Mouse (Mus musculus) left cerebral cortex, postnatal 10 days (tissue): Measurements from ENCODE around the gene Morn3. TPM values are rescaled to one million over a fixed set of nuclear protein-coding genes. Genes with fewer than 3 reads are reported as not detected.
A peak's percentile ranks its signal among the peaks of the same experiment; 100 is the strongest.
"Not testable (repeated sequence)": the region's sequence is repeated elsewhere in the genome, so short reads cannot be mapped to it uniquely, and the experiment has no call there.

Experiments
- DNase-seq, 2 experiments: peaks; one replicate each; pipeline ENCODE4 v3.0.0; 2021 to 2022; ENCODE audit warnings: low spot score in 2 of 2, mixed read lengths in 1 of 2; ENCODE audit errors: extremely low spot score in 1 of 2
- intact Hi-C: fragments of 180-260 bp; cut with DNase I; formaldehyde crosslinking; loops from one replicate; pipeline ENCODE4 v1.15.1; 2025
- total RNA-seq, 2 experiments: library from RNA; stranded (reverse); gene quantifications; 2 replicates each; pipeline ENCODE4 v1.2.3; 2021

Gene Morn3
- total RNA-seq, 2 experiments from 2014 or later, result not detected

DNA sequence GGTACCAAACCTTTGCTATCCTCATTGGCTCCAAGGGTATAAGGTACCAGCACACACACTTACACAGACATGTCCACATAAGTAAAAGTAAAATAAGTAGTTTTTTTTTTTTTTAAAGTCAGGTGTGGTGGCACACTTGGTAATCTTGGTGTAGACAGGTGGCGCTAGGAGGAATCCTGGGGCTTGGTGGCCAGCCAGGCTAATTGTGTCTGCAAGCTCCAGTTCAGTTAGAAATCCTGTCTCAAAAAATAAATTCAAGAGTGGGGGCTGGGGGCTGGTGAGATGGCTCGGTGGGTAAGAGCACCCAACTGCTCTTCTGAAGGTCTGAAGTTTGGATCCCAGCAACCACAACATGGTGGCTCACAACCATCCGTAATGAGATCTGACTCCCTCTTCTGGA, 16.3 kb upstream of the Morn3 start:
- intact Hi-C loops, result loop anchor here (5.0 kb wide), 1 partner anchor 69 kb away; the partner anchor contains the start of gene Rhof
- no peak for DNase-seq

DNA sequence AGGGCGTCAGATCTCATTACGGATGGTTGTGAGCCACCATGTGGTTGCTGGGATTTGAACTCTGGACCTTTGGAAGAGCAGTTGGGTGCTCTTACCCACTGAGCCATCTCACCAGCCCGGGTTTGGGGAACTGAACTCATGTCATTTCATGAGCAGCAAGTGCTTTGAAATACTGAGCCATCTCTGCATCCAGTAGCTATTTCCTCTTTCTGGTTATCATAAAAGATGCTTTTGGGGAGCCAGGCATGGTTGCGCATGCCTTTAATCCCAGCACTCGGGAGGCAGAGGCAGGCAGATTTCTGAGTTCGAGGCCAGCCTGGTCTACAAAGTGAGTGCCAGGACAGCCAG, 14.6 kb upstream of the Morn3 start:
- intact Hi-C loops, result loop anchor here (5.0 kb wide), 1 partner anchor 71 kb away; the partner anchor contains the start of gene Rhof
- not testable (repeated sequence) for DNase-seq

DNA sequence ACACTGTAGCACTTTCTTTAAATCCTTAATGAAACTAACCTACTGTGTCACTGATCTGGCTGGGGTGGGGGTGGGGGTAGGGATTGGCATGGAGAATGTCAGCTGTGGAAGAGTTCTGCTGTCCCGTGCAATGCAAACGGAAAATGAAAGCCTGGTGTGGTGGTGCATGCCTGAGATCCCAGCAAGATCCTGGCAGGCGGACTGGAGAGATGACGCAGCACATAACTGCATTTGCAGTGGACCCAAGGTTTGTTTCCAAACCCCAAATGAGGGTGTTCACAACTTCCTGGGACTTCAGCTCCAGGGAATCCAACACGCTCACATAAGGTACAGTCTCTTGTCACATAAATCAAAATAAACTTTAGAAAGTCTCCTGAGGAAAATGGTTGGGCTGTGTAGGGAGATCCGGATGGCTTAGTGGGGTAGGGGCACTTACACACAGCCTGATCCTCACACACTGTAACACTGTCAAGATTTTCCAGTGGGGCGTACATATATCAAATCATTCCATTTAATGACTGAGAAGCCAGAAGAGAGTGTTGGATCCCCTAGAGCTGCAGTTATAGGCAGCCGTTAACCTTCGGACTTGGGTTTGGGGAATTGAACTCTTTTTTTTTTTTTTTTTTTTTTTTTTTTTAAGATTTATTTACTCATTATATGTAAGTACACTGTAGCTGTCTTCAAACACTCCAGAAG, 14.0 kb upstream of the Morn3 start:
- intact Hi-C loops, result loop anchor here (5.0 kb wide), 1 partner anchor 71 kb away; the partner anchor contains the start of gene Rhof
- no peak for DNase-seq

- no peak for DNase-seq
- intact Hi-C loops, result loop anchor here (5.0 kb wide), 1 partner anchor 72 kb away; the partner anchor contains the start of gene Rhof
Measured at GRCm38 (mm10) chr5:123059757-123060520, 13.1 kb upstream of the Morn3 start.

GRCm38 (mm10) chr5:123058251-123059102, 11.7 kb upstream of the Morn3 start:
- no peak for DNase-seq
- intact Hi-C loops, result no loop called here

DNA sequence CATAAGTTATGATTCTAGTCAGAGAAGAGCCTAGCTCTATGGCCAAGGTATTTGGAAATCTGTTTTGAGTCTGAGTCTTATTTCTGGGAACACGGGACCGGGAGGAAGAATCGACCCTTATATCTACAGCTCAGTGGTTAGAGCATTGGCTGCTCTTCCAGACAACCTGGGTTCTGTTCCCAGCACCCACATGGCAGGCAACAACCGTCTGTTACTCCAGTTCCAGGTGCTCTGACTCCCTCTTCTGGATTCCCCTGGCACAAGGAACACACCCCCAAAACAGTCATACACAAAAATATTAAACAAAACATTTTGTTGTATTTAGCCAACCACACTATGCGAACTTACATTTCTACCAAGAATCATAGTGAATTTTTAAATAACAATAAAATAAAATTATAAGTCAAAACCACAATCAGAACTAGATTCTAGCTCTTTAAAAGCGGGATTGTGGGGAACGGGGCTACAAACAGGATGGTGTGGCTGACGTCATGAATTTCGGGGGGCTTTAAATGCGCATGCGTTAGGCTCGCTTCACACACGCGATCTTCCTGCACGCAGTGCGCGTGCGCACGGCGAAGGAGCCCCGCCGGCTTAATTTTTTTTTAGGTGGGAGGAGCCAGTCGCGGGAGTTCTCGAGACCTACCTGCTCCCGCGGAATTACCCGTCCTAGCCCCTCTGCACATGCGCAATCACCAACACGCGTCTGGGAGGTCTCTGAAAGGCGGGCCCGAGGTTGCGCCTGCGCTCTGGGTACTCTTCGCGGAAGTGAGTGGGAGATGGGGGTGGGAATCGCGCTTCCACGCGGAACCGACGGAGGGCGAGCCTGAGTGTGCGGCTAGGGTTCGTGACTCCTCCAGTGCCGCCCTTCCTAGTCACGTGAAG, 10.8 kb upstream of the Morn3 start:
- intact Hi-C loops, result no loop called here
- DNase-seq, result peak; percentile 99 to 100

DNA sequence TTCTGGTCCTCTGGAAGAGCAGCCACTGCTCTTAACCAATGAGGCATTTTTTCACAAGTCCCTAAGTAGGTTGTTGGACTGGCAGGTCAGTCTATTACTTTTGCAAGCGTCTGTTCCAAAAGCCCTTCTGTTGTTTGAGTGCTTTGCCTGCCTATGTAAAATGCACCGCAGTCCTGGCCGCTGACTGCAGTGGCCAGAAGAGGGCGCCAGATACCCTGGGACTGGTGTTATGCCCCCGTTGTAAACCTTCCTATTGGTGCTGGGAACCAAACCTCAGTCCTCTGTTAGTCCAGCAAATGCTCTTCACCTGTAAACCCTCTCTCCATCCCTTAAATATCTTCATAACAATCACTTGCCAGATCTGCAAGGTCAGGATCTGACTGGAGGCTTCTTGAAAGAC, 4.9 kb upstream of the Morn3 start:
- DNase-seq, result no peak
- intact Hi-C loops, result no loop called here

DNA sequence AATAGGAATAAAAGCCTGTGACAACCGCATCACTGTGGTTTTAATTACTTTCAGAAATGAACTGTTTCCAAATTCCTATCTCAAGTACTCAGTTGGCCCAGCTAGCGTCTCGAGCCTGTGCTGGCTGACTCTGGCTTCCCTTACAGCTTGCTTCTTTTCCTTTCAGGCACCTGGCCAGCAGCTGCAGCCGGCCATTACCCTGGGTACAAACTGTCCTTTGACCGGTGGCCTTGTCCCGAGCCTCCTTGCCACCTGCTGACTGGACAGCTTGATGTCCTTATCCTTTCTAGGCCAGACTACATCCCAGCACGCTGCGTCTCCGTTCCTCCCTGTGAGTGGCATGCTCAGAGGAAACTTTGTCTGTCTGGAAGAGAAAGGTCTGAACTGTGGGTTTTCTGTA, 4.1 kb upstream of the Morn3 start:
- intact Hi-C loops, result no loop called here
- DNase-seq, result peak in 1 of 2 experiments; percentile 62

DNA sequence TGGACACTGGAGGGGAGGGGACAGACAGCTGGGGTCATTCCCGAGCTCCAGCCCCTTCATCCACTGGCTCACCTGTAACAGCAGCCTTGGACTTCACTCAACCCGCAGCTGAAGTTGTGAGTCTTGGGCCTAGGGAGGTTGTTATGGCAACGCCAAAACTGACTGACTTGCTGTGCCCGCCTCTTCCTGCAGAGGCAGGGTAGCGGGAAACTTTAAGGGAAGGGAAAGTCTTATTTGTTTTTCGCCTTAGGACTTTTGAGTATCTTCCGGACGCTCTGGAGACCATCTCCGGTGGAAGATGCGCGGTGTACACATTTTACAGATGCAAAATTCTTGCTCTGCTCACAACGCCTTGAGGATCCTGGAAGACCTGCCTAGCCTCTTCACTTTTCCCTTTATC, 2.5 kb upstream of the Morn3 start:
- intact Hi-C loops, result loop anchor here (5.0 kb wide), 2 partner anchors 37 to 82 kb away; no protein-coding TSS in a partner anchor
- peak in 1 of 2 experiments; percentile 55 for DNase-seq

- DNase-seq, result peak in 1 of 2 experiments; percentile 80
- intact Hi-C loops, result loop anchor here (5.0 kb wide), 2 partner anchors 33 to 78 kb away; no protein-coding TSS in a partner anchor
Measured at GRCm38 (mm10) chr5:123045561-123046295, 1.1 kb downstream of the Morn3 start.

DNA sequence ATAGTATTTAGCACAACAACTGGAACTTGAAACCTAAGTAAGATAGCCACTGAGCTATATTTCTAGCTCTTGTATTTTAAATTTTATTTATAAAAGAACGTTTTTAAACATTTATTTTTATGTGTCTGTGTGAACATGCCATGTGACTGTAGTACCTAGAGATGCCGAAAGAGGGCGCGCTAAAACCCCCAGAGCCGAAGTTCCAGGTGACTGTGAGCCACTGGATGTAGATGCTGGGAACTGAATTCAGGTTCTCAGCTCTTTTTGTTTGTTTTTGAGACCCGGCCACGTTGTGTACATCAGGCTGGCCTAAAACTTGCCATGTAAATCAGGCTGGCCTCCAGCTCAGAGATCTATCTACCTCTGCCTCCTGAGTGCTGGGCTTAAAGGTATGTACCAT, 3.0 kb downstream of the Morn3 start:
- DNase-seq, result no peak

DNA sequence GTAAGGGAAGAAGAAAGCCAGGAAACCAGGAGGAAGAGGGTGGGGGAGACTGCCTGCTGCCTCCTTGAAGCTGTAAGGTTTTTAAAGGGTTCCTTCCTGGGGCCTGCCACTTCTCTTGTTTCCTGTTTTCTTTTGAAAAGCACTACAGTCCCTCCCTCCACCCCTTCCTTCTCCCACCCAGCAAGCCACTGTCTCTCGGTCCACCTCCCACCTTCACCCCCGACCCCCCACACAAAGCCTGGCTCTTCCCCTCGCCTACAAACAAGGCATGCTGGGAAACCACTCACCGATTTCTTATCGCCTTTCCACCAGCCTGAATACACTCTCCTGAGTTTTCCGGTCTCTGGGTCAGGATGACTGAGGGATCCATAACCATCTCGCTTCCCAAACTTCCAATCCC, 6.0 kb downstream of the Morn3 start:
- no peak for DNase-seq
- intact Hi-C loops, result no loop called here

More for the DNA sequence above, 3.0 kb downstream of the Morn3 start:
- intact Hi-C loops, result no loop called here

GRCm38 (mm10) chr5:123039120-123039752, 7.6 kb downstream of the Morn3 start:
- peak in 1 of 2 experiments; percentile 76 for DNase-seq
- intact Hi-C loops, result no loop called here

GRCm38 (mm10) chr5:123038115-123038514, 8.7 kb downstream of the Morn3 start:
- no peak for DNase-seq
- intact Hi-C loops, result no loop called here

GRCm38 (mm10) chr5:123035564-123035963, 11.3 kb downstream of the Morn3 start:
- DNase-seq, result peak in 1 of 2 experiments; percentile 65
- intact Hi-C loops, result no loop called here

GRCm38 (mm10) chr5:123035089-123035488, 11.7 kb downstream of the Morn3 start:
- intact Hi-C loops, result no loop called here
- no peak for DNase-seq

GRCm38 (mm10) chr5:123033646-123034160, 13.1 kb downstream of the Morn3 start:
- intact Hi-C loops, result no loop called here

More at GRCm38 (mm10) chr5:123033646-123034160, 13.1 kb downstream of the Morn3 start:
- no peak for DNase-seq
